Mouse (Mus musculus): ENCODE results near the gene Atp4b. TPM values are rescaled to one million over a fixed set of nuclear protein-coding genes. Genes with fewer than 3 reads are reported as not detected.

The Atp4b gene
- total and polyA plus RNA-seq, 2 experiments from 2014 or later = not detected

DNA sequence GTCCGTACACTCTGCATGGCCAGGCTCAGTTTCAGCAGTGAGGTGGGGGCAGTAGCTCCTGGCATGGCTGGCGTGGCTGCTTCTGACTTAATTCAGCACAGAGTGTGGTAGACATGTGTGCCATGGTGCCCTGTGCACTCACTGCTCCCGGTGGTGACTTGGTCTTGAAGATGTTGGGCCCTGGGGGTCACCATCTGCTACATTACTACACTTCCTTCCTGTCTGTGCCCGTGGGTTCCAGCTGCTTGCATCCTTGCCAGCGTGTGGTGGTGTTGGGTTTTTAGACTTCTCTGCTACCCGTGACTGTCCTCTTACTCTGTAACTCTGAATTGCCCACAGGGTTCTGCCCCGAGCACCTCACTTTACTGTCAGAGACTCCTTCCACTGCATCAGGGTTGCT, 36.4 kb downstream of the Atp4b start:
- TF ChIP-seq CTCF (IDR thresholded peaks at IDR 0.05; ENCODE audit: low read depth) = no peak
- Histone ChIP-seq H3K4me2 (ENCODE audit: low read depth) (no peak overlapping the region), H3K36me3 (ENCODE audit: insufficient read depth) (peaks cover 78% of the 10 kb centered on the region)

GRCm38 (mm10) chr8:13356681-13357080, 39.9 kb downstream of the Atp4b start:
- ATAC-seq = no peak

More for the DNA sequence above, 36.4 kb downstream of the Atp4b start:
- Histone ChIP-seq H3K9ac (no peak overlapping the region), H3K9me3 (ENCODE audit: low read length) (no peaks in the 10 kb centered on the region), H3K4me3 (ENCODE audit: low read depth, low read length) (no peak overlapping the region), H3K4me1 (ENCODE audit: insufficient read depth) (no peaks in the 10 kb centered on the region), H3K27ac (ENCODE audit: low read depth, low read length) (no peak overlapping the region), H3K27me3 (ENCODE audit: insufficient read depth, low read length) (no peaks in the 10 kb centered on the region)
- DNase-seq (no peak), ATAC-seq (no peak)
- WGBS = 92% methylated on average over 7 of the region's 7 CpGs

DNA sequence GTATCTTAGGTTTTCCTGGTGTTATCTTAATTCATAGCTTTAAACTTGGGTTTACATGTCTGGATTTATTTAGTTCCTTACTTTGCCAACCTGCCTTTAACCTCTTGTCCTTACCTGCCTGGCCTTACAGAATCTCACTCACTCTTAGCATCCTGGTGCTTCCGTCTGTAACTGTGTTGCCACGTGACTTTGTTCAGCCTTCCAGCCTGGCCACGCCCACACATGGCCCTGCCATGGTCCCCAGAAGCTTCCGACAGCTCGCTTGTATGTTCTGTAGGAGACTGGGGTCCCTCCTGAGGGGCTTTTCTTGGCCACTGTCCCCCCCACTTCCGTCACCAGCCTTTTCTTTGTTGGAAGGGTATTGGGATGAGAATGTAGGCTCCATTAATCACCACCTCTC, 40.4 kb downstream of the Atp4b start:
- no peak overlapping the region for H3K27ac ChIP-seq (ENCODE audit: low read depth, low read length)
- no peak overlapping the region for H3K4me2 ChIP-seq (ENCODE audit: low read depth)
- H3K4me1 ChIP-seq (ENCODE audit: insufficient read depth) = no peaks in the 10 kb centered on the region
- 84% methylated on average over 6 of the region's 6 CpGs for WGBS
- no peaks in the 10 kb centered on the region for H3K9me3 ChIP-seq (ENCODE audit: low read length)
- no peak overlapping the region for H3K4me3 ChIP-seq (ENCODE audit: low read depth, low read length)
- TF ChIP-seq CTCF (IDR thresholded peaks at IDR 0.05; ENCODE audit: low read depth) = no peak
- ATAC-seq (no peak), DNase-seq (no peak)
- peaks cover 77% of the 10 kb centered on the region for H3K36me3 ChIP-seq (ENCODE audit: insufficient read depth)
- no peaks in the 10 kb centered on the region for H3K27me3 ChIP-seq (ENCODE audit: insufficient read depth, low read length)
- no peak overlapping the region for H3K9ac ChIP-seq

More at GRCm38 (mm10) chr8:13356681-13357080, 39.9 kb downstream of the Atp4b start:
- Histone ChIP-seq H3K4me3 (ENCODE audit: low read depth, low read length) (no peak overlapping the region), H3K9me3 (ENCODE audit: low read length) (no peaks in the 10 kb centered on the region), H3K9ac (no peak overlapping the region), H3K36me3 (ENCODE audit: insufficient read depth) (peaks cover 77% of the 10 kb centered on the region), H3K4me1 (ENCODE audit: insufficient read depth) (no peaks in the 10 kb centered on the region), H3K4me2 (ENCODE audit: low read depth) (no peak overlapping the region), H3K27me3 (ENCODE audit: insufficient read depth, low read length) (no peaks in the 10 kb centered on the region), H3K27ac (ENCODE audit: low read depth, low read length) (no peak overlapping the region)
- no peak for DNase-seq
- WGBS = 77% methylated on average over 10 of the region's 10 CpGs
- no peak for TF ChIP-seq CTCF (IDR thresholded peaks at IDR 0.05; ENCODE audit: low read depth)

DNA sequence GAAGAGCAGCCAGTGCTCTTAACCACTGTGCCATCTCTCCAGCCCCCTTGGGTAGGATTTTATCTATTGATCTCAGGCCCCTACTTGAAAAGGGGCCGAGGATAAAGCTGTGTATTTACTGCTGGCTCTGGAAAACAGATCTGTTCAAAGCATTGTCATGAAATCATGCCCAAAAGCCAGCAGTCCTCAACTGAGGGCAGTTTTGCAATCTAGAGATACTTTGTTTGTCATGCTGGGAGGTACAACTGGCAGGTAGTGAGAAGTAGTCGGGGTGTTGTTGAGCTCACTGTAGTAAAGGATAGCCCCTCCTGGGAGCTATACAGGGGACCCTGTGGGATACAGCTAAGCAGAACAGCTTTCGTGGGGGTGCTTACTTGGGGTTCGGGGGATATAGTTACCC, 42.7 kb downstream of the Atp4b start:
- Histone ChIP-seq H3K27ac (ENCODE audit: low read depth, low read length) (no peak overlapping the region), H3K4me2 (ENCODE audit: low read depth) (no peak overlapping the region), H3K9ac (no peak overlapping the region), H3K4me1 (ENCODE audit: insufficient read depth) (no peaks in the 10 kb centered on the region), H3K36me3 (ENCODE audit: insufficient read depth) (peaks cover 77% of the 10 kb centered on the region), H3K4me3 (ENCODE audit: low read depth, low read length) (no peak overlapping the region), H3K27me3 (ENCODE audit: insufficient read depth, low read length) (no peaks in the 10 kb centered on the region), H3K9me3 (ENCODE audit: low read length) (no peaks in the 10 kb centered on the region)
- ATAC-seq = no peak
- no peak for DNase-seq
- 77% methylated on average over 4 of the region's 4 CpGs for WGBS
- no peak for TF ChIP-seq CTCF (IDR thresholded peaks at IDR 0.05; ENCODE audit: low read depth)

- H3K27ac ChIP-seq (ENCODE audit: low read depth, low read length) = no peak overlapping the region
- peaks cover 77% of the 10 kb centered on the region for H3K36me3 ChIP-seq (ENCODE audit: insufficient read depth)
- no peak overlapping the region for H3K4me2 ChIP-seq (ENCODE audit: low read depth)
- H3K9ac ChIP-seq = no peak overlapping the region
- ATAC-seq (no peak), DNase-seq (no peak)
- no peaks in the 10 kb centered on the region for H3K4me1 ChIP-seq (ENCODE audit: insufficient read depth)
- no peaks in the 10 kb centered on the region for H3K9me3 ChIP-seq (ENCODE audit: low read length)
- 79% methylated on average over 9 of the region's 9 CpGs for WGBS
- H3K27me3 ChIP-seq (ENCODE audit: insufficient read depth, low read length) = no peaks in the 10 kb centered on the region
- TF ChIP-seq CTCF (IDR thresholded peaks at IDR 0.05; ENCODE audit: low read depth) = no peak
- no peak overlapping the region for H3K4me3 ChIP-seq (ENCODE audit: low read depth, low read length)
These were observed 43.3 kb downstream of the Atp4b start for GRCm38 (mm10) chr8:13353155-13353833.

GRCm38 (mm10) chr8:13352601-13353000, 44.0 kb downstream of the Atp4b start:
- WGBS = 89% methylated on average over 8 of the region's 8 CpGs
- Histone ChIP-seq H3K27me3 (ENCODE audit: insufficient read depth, low read length) (no peaks in the 10 kb centered on the region), H3K9ac (no peak overlapping the region), H3K9me3 (ENCODE audit: low read length) (no peaks in the 10 kb centered on the region), H3K36me3 (ENCODE audit: insufficient read depth) (peaks cover 76% of the 10 kb centered on the region), H3K4me2 (ENCODE audit: low read depth) (no peak overlapping the region), H3K4me1 (ENCODE audit: insufficient read depth) (no peaks in the 10 kb centered on the region), H3K27ac (ENCODE audit: low read depth, low read length) (no peak overlapping the region), H3K4me3 (ENCODE audit: low read depth, low read length) (no peak overlapping the region)
- TF ChIP-seq CTCF (IDR thresholded peaks at IDR 0.05; ENCODE audit: low read depth) = no peak
- DNase-seq (no peak), ATAC-seq (no peak)

- Histone ChIP-seq H3K9me3 (ENCODE audit: low read length) (no peaks in the 10 kb centered on the region), H3K4me3 (ENCODE audit: low read depth, low read length) (no peak overlapping the region), H3K4me1 (ENCODE audit: insufficient read depth) (no peaks in the 10 kb centered on the region), H3K27ac (ENCODE audit: low read depth, low read length) (no peak overlapping the region), H3K4me2 (ENCODE audit: low read depth) (no peak overlapping the region), H3K27me3 (ENCODE audit: insufficient read depth, low read length) (no peaks in the 10 kb centered on the region), H3K36me3 (ENCODE audit: insufficient read depth) (peaks cover 77% of the 10 kb centered on the region), H3K9ac (no peak overlapping the region)
- ATAC-seq (no peak), DNase-seq (no peak)
- TF ChIP-seq CTCF (IDR thresholded peaks at IDR 0.05; ENCODE audit: low read depth) = no peak
- WGBS = 84% methylated on average over 5 of the region's 5 CpGs
These were observed 45.0 kb downstream of the Atp4b start for GRCm38 (mm10) chr8:13351593-13351992.

Data from forebrain, postnatal 0 days (tissue).